Mouse (Mus musculus) midbrain, embryonic 11.5 days (tissue): ENCODE results near the gene Slc25a29. TPM values are rescaled to one million over a fixed set of nuclear protein-coding genes. Genes with fewer than 3 reads are reported as not detected.

Source experiments
- ATAC-seq: fragments of 200-750 bp; cut with Nextera tagmentation; 2 replicates; pipeline ENCODE4 v1.8.0; 2017; ENCODE audit warnings: moderate TSS enrichment, moderate library complexity; ENCODE audit not compliant: low FRiP score
- DNase-seq: peaks from one replicate; pipeline ENCODE4 v3.0.0; 2015; ENCODE audit warnings: low spot score; ENCODE audit errors: missing footprints
- H3K27ac ChIP-seq: fragments of 300-500 bp; sonication (generic); 2 replicates; pipeline ENCODE4 v1.5.1; 2014; ENCODE audit warnings: low read depth, low read length
- H3K27me3 ChIP-seq: fragments of 300-500 bp; sonication (generic); 2 replicates; pipeline ENCODE4 v1.6.1; 2014; ENCODE audit warnings: mild to moderate bottlenecking, low read length, moderate library complexity, mixed read lengths; ENCODE audit not compliant: control insufficient read depth, insufficient read depth
- H3K36me3 ChIP-seq: fragments of 300-500 bp; sonication (generic); 2 replicates; pipeline ENCODE4 v1.6.1; 2014; ENCODE audit warnings: mild to moderate bottlenecking, low read length, moderate library complexity, mixed read lengths; ENCODE audit not compliant: control insufficient read depth, insufficient read depth
- H3K4me1 ChIP-seq: fragments of 300-500 bp; sonication (generic); 2 replicates; pipeline ENCODE4 v1.6.1; 2014; ENCODE audit warnings: low read length; ENCODE audit not compliant: control insufficient read depth, insufficient read depth
- H3K4me2 ChIP-seq: fragments of 300-500 bp; sonication (generic); 2 replicates; pipeline ENCODE4 v1.6.1; 2014; ENCODE audit warnings: mild to moderate bottlenecking, moderate library complexity
- H3K4me3 ChIP-seq: fragments of 300-500 bp; sonication (generic); 2 replicates; pipeline ENCODE4 v1.5.1; 2014; ENCODE audit warnings: low read depth, low read length
- H3K9ac ChIP-seq: fragments of 300-500 bp; sonication (generic); 2 replicates; pipeline ENCODE4 v1.6.1; 2014; ENCODE audit warnings: low read length
- H3K9me3 ChIP-seq: fragments of 300-500 bp; sonication (generic); 2 replicates; pipeline ENCODE4 v1.6.1; 2016; ENCODE audit warnings: low read length; ENCODE audit not compliant: control insufficient read depth
- whole genome bisulfite sequencing: fragments of 180-500 bp; shearing (Covaris S2); extraction: QIAGEN DNeasy Blood & Tissue Kit; methylation state at CpG from one replicate; pipeline ENCODE4 v1.1.7; 2014; 5-methylcytosine and 5-hydroxymethylcytosine counted together
- polyA plus RNA-seq: library from polyadenylated mRNA; unstranded; fragments of >200 nt; fragmentation: Nextera tagmentation; extraction: Ambion mirVana; gene quantifications from 2 replicates; pipeline ENCODE4 v1.2.1, GENCODE M21; 2014

Slc25a29 gene
- polyA plus RNA-seq, 1 experiment from 2014 or later: 13.0 TPM

DNA sequence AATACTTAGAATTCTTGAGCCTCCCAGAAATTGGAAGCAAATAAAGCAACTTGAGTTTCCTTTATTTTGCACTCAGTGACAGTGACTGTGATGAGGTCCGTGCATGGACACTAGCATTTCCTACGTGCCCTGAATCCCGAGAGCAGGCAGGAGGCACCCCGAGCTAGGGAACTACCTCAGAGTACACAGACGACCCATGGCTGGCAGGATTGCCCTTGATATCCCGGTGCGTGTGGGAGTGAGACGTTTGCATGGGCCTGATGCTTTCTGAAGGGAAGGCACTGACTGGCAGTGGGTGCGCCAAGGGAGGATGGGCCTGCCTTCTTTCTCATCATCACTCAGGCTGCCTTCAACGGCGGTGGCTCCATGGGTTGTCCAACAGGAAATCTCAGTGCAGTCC lies 19.1 kb downstream of the Slc25a29 start:
- H3K4me3 ChIP-seq: no peak overlapping the region
- no peaks in the 10 kb centered on the region for H3K4me1 ChIP-seq
- no peak overlapping the region for H3K4me2 ChIP-seq
- 86% methylated on average over 11 of the region's 11 CpGs for WGBS
- ATAC-seq (no peak), DNase-seq (no peak)
- H3K9ac ChIP-seq: no peak overlapping the region
- peaks cover 9% of the 10 kb centered on the region; the same call in 1 of the 2 replicates for H3K36me3 ChIP-seq
- no peaks in the 10 kb centered on the region for H3K9me3 ChIP-seq
- H3K27me3 ChIP-seq: no peaks in the 10 kb centered on the region
- no peak overlapping the region for H3K27ac ChIP-seq

- H3K9ac ChIP-seq: no peak overlapping the region
- DNase-seq: no peak
- H3K27ac ChIP-seq: no peak overlapping the region
- WGBS: 93% methylated on average over 6 of the region's 6 CpGs
- ATAC-seq: no peak
- peaks cover 11% of the 10 kb centered on the region; the same call in 1 of the 2 replicates for H3K36me3 ChIP-seq
- no peak overlapping the region for H3K4me2 ChIP-seq
- H3K27me3 ChIP-seq: no peaks in the 10 kb centered on the region
- H3K9me3 ChIP-seq: no peaks in the 10 kb centered on the region
- H3K4me1 ChIP-seq: no peaks in the 10 kb centered on the region
- no peak overlapping the region for H3K4me3 ChIP-seq
Measured at GRCm38 (mm10) chr12:108814470-108814869, 21.2 kb downstream of the Slc25a29 start.

DNA sequence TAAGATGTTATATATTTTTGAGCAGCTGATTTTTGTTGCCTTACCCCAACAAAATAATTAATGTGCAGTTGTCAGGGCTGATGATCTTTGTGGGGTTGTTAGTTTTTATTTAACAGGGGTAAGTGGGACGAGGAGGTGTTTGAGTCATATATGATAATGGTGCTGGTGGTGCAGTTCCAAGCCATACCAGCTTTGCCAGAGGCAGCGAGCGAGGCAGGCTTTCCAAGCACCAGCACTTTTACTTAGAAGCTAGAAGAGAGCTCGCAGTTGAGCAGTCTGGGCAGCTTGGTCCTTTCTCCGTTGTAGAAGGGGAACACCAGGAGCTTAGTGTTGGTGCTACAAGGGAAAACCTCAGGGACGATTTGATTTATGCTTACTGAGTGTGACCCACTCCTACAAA lies 23.2 kb downstream of the Slc25a29 start:
- H3K4me2 ChIP-seq: no peak overlapping the region
- H3K4me1 ChIP-seq: no peaks in the 10 kb centered on the region
- DNase-seq (no peak), ATAC-seq (no peak)
- peaks cover 8% of the 10 kb centered on the region; the same call in 1 of the 2 replicates for H3K36me3 ChIP-seq
- no peaks in the 10 kb centered on the region for H3K9me3 ChIP-seq
- H3K4me3 ChIP-seq: no peak overlapping the region
- H3K9ac ChIP-seq: no peak overlapping the region
- WGBS: 91% methylated on average over 6 of the region's 6 CpGs
- H3K27ac ChIP-seq: no peak overlapping the region
- no peaks in the 10 kb centered on the region for H3K27me3 ChIP-seq

DNA sequence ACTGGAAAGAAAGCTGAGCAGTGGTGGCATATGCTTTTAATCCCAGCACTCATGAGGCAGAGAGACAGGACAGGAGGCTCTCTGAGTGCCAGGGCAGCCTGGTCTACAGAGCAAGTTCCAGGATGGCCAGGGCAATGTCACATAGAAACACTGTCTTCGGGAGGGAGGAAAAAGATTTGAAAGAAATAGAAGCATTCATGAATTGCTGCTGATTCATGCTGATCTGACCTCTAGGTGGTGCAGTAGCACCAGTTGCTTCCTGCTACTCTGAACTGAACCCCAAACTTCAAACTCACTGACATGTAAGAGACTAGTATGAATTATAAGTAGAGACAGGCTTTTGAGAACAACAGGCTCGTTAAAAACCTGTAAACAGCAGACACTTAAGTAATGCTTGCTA lies 24.6 kb downstream of the Slc25a29 start:
- Histone ChIP-seq H3K27ac (no peak overlapping the region), H3K9ac (no peak overlapping the region), H3K4me1 (no peaks in the 10 kb centered on the region), H3K27me3 (no peaks in the 10 kb centered on the region), H3K4me3 (no peak overlapping the region), H3K9me3 (no peaks in the 10 kb centered on the region), H3K36me3 (0 out of 2 replicates have a peak, but pooled peaks cover 7% of the 10 kb centered on the region), H3K4me2 (no peak overlapping the region)
- ATAC-seq (no peak), DNase-seq (no peak)
- 65% methylated on average over 2 of the region's 2 CpGs for WGBS

DNA sequence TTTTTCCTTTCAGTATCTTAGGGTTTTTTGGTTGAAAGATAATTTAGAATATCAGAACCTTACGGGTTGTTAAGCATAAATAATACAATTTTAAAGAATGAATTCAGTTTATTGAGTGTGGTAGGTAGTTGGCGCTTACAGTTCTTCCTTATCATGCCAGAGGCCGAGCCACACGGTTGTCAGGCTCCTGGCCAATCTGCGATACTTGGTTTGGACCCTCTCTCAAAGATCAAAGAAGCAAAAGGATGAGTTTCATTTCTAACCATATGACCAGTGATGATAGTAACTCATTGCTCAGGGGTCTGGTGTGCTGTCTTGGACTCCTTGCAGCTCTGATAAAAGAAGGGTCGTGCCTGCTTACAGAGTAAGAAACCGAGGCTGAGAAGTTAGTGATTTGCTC lies 25.4 kb downstream of the Slc25a29 start:
- ATAC-seq (no peak), DNase-seq (no peak)
- Histone ChIP-seq H3K27me3 (no peaks in the 10 kb centered on the region), H3K9ac (no peak overlapping the region), H3K36me3 (0 out of 2 replicates have a peak, but pooled peaks cover 6% of the 10 kb centered on the region), H3K4me2 (no peak overlapping the region), H3K9me3 (no peaks in the 10 kb centered on the region), H3K4me1 (no peaks in the 10 kb centered on the region), H3K27ac (no peak overlapping the region), H3K4me3 (no peak overlapping the region)
- 94% methylated on average over 7 of the region's 7 CpGs for WGBS

- WGBS: 82% methylated on average over 1 of the region's 1 CpGs
- no peak overlapping the region for H3K9ac ChIP-seq
- no peak for DNase-seq
- H3K9me3 ChIP-seq: no peaks in the 10 kb centered on the region
- H3K27me3 ChIP-seq: no peaks in the 10 kb centered on the region
- no peak overlapping the region for H3K4me3 ChIP-seq
- H3K4me2 ChIP-seq: no peak overlapping the region
- H3K36me3 ChIP-seq: 0 out of 2 replicates have a peak, but pooled peaks cover 4% of the 10 kb centered on the region
- ATAC-seq: no peak
- H3K4me1 ChIP-seq: no peaks in the 10 kb centered on the region
- no peak overlapping the region for H3K27ac ChIP-seq
Measured at GRCm38 (mm10) chr12:108809771-108810170, 25.9 kb downstream of the Slc25a29 start.

- no peaks in the 10 kb centered on the region for H3K9me3 ChIP-seq
- H3K36me3 ChIP-seq: 0 out of 2 replicates have a peak, but pooled peaks cover 2% of the 10 kb centered on the region
- no peaks in the 10 kb centered on the region for H3K27me3 ChIP-seq
- no peak overlapping the region for H3K27ac ChIP-seq
- no peak overlapping the region for H3K9ac ChIP-seq
- WGBS: 89% methylated on average over 2 of the region's 2 CpGs
- no peak overlapping the region for H3K4me3 ChIP-seq
- H3K4me1 ChIP-seq: no peaks in the 10 kb centered on the region
- no peak for DNase-seq
- no peak overlapping the region for H3K4me2 ChIP-seq
- no peak for ATAC-seq
Measured at GRCm38 (mm10) chr12:108808465-108808864, 27.2 kb downstream of the Slc25a29 start.

DNA sequence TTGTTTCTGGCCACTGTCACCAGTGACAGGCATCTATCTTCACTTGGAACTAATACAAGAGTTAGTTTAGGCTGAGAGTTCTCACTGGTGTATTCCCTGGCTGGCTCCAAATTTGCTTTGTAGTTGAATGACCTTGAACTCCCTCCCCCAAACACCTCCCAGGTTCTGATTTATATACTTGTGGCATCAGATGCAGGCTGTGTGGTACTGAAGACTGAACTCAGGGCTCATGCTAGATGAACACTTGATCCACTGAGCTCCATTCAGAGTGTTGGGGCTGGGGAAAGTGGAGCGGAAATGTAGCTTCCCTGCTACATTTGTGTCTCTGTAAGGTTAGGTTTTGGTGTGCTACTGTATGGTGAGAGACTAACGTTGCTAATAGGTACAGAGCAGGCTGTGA lies 31.3 kb downstream of the Slc25a29 start:
- DNase-seq (no peak), ATAC-seq (no peak)
- Histone ChIP-seq H3K4me3 (no peak overlapping the region), H3K9ac (no peak overlapping the region), H3K27ac (no peak overlapping the region), H3K4me1 (no peaks in the 10 kb centered on the region), H3K9me3 (no peaks in the 10 kb centered on the region), H3K36me3 (no peaks in the 10 kb centered on the region), H3K4me2 (no peak overlapping the region), H3K27me3 (no peaks in the 10 kb centered on the region)
- WGBS: 97% methylated on average over 2 of the region's 2 CpGs

DNA sequence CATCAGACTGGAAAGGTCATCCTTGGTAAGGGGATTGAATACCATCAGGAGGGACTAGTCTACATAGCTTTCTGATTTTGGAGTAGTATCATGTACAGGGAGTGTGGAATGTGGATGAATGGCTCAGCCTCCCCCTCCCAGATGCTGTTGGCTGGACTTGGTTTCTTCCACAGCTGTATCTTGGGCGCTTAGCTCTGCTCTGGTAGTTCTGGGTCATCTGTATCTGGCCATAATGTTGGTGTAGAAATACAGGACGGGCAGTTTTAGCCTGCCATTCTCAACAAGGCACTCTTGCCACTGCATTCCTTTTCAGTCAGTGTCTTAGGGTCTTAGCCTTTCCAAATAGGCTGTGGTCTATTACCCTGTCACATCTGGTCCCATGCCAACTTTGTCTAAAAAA lies 34.1 kb downstream of the Slc25a29 start:
- Histone ChIP-seq H3K4me3 (no peak overlapping the region), H3K4me2 (no peak overlapping the region), H3K4me1 (no peaks in the 10 kb centered on the region), H3K27me3 (no peaks in the 10 kb centered on the region), H3K27ac (no peak overlapping the region), H3K36me3 (no peaks in the 10 kb centered on the region), H3K9me3 (no peaks in the 10 kb centered on the region), H3K9ac (no peak overlapping the region)
- DNase-seq (no peak), ATAC-seq (no peak)
- WGBS: 92% methylated on average over 2 of the region's 2 CpGs
